Mouse (Mus musculus): ENCODE measurements around the gene Clip4. TPM values are rescaled to one million over a fixed set of nuclear protein-coding genes. Genes with fewer than 3 reads are reported as not detected.
A peak's percentile ranks its signal among the peaks of the same experiment; 100 is the strongest.
"Not testable (repeated sequence)": the region's sequence is repeated elsewhere in the genome, so short reads cannot be mapped to it uniquely, and the experiment has no call there.

Clip4 gene
- total RNA-seq (2021) = 10 to 100 TPM; 71.5 to 79.2 TPM
- long read RNA-seq, experiment 1, partial matches to known transcripts = 5 of 57 reads
- long read RNA-seq, experiment 1, other reads (novel, unspliced or antisense) = 51 of 57 reads
- long read RNA-seq, experiment 2, partial matches to known transcripts = 9 of 56 reads
- long read RNA-seq, experiment 2, other reads (novel, unspliced or antisense) = 46 of 56 reads

DNA sequence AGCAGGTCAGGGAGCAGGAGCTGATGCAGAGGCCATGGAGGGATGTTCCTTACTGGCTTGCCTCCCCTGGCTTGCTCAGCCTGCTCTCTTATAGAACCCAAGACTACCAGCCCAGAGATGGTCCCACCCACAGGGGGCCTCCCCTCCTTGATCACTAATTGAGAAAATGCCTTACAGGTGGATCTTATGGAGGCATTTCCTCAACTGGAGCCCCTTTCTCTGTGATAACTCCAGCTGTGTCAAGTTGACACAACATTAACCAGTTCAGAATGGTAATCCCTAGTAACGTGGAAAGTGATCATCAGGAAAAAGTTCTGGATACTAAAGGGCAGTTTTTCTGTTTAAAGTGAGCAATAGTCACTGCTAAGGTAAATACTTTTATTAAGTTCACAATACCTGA lies at the start of gene Clip4:
Gene Clip4 (plus strand): TSS at position 301 of the 400 bp plus-strand sequence.
- not testable (repeated sequence) for DNase-seq (ENCODE audit: low spot score in 2 of 2)

DNA sequence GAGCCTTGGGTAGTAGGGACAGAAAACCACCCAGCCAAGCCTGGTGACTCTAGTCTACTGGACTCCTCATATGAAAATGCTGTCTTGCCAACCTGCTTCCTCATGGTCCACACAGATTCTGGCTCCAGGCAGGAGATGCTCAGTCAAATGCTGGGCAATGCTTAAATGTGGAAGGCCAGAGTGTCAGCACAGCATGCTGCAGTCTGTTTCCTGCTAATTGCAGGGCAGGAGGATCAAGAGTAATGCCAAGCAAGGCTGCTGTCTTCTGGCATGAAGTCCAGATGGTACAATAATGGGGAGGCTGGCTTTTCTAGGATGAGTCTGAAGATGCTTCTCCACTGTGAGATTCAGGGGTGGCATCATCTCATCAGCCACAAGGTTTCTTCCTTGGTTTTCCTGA lies 47.8 kb upstream of the Clip4 start:
- no peak for DNase-seq (ENCODE audit: low spot score in 2 of 2)

DNA sequence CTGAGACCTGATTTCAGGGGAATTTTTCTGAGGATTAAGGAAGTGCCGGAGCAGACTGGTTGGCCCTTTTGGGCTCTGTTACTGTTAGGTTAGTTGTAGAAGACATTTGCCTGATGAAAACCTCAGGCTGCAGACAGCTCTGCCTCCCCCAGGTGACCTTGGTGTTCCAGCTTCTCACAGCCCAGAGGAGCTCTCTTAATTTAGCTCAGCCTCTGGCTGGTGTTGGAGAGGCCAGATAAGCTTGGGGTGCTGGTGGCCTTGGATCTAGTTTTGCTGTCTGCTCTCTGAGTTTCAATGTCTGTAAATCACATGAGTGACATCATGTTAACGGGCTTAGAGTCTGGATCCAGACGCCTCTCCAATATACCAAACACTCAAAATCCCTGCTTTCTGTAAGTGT lies 47.3 kb upstream of the Clip4 start:
- no peak for DNase-seq (ENCODE audit: low spot score in 2 of 2)

DNA sequence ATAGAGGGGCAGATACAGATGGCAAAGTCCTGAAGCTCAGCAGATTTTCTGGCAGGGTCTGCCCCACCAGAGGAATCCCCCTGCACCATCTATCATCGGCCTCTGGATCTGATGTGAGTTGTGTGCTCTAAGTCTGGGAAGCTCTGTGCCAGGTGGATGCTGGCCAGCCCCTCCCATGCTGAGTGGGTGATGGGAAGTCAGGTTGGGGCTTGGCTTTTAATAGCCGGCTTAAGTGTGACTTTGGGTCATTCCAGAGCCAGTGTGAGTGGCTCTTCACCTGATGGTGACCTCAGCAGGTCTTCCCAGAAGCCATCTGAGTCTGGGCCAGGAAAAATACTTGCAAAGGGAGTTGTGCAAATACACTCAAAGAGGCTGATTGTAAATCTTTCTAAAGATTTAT lies 37.6 kb upstream of the Clip4 start:
- DNase-seq (ENCODE audit: low spot score in 2 of 2) = no peak

DNA sequence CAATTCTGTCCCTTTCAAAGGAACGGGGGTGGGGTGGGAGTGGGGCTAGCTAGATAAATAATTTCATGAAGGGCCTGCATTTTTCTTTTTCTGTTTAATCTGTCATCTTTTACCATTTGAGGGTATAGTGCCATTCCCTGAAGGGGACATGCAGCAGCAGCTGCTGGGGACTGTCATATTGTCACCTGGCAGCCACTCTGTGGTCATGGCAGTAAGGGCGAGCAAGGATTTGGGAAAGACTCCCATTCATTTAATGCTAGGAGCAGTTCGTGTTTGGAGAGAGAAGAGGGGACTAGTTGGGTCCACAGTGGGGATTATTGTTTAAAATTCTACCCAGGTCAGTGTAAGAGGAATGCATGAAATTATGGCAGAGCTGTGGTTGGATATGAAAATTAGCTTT lies 31.8 kb upstream of the Clip4 start:
- DNase-seq (ENCODE audit: low spot score in 2 of 2) = no peak

DNA sequence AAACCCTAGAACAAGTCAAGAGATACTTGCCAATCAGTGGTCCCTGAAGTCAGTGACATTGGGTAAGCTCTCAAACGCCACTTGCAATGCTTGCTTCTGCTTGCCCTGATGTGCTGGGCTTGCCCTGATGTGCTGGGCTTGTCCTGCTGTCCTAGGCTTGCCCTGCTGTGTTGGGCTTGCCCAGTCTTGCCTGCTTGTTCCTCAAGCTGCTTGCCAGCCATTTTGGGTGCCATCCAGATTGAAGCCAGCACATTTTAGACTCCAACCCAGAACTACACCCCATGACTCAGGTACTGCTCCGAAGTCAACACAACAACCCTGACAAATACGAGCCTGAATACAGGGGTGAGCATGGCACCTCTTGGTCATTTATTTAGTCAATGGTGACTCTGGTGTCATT lies 26.1 kb upstream of the Clip4 start:
- DNase-seq (ENCODE audit: low spot score in 2 of 2) = no peak

DNA sequence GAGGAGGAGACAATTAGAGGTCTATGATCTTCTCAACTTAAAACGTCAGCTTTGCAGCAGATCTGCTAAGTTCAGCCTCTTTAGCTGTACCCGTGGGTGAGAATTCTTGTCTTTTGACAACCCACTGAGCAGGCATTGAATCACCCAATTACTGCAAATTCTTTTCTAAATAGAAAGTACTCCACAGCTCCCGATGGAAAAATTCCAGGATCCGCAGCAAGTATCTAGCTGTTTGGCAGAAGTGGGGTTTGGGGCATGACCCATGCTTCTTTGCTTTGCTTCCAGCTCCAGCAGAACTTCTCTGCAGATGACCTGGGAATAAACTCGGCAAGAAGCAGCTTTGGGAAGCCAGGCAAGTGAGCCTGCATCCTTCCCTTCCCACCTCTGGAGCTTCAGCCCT lies 25.3 kb upstream of the Clip4 start:
- peak in 1 of 2 experiments; percentile 40 for DNase-seq (ENCODE audit: low spot score in 2 of 2)

DNA sequence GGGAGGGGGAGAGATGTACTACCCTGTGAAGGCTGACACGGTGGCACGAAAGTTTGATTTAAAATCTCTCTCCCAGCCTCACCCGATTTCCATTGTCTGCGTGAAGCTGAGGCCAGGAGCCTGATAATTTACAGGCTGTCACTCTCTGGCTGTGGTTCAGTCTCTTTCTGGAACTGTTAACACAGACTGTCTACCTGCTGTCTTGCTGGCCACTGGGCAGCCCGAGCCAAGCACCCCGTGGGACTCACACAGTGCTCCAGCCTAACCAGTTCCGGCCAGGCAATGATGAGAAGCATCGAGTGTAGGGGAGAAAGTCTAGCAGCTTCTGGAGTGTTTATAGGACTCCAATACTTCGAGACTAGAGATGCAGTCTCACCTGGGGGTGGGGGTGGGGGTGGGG lies 22.2 kb upstream of the Clip4 start:
- DNase-seq (ENCODE audit: low spot score in 2 of 2) = no peak

DNA sequence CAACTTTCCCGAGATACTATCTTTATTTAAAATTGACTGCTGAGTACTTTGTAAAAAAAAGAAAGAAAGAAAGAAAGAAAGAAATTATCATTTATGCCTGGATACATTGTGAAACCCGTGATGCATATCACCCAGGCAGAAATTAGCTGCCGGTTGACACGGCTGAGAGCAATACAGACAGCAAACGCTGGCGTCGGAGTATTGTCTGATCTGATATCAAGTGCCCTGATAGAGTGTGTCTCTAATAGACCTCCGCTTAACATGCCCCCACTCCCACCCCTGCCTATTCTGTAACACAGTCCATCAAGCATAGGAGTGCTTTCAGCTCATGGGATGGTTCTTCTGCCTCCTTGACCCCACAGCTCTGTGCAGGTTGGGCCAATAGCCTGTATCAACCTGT lies 20.7 kb upstream of the Clip4 start:
- DNase-seq (ENCODE audit: low spot score in 2 of 2) = no peak

DNA sequence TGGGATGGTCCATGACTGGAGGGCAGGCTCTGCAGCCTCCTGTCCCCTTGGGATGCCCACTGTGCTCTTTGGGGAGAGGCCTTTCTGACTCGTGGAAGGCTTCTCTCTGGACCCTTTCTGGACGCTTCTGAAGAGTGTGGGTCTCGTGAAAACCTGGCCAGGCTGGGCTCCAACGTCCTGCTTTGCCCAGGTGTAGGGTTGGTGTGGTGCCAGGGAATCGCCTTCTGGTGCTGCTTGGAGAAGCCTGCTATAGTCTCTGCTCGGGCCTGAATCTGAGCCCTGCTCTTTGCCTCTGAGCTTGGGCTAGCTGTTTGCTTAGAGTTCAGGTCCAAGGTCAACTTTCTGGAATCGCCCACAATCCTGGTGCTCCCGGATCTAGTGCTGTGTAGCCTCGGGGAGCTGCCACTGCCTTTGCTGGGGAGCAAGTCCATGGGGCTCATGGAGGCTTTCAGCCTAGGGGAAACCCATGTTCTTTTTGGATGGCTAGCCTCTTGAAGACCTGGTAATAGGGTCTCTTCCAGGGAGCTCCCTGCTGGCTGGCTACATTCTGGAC lies 18.6 kb upstream of the Clip4 start:
- DNase-seq (ENCODE audit: low spot score in 2 of 2) = no peak

DNA sequence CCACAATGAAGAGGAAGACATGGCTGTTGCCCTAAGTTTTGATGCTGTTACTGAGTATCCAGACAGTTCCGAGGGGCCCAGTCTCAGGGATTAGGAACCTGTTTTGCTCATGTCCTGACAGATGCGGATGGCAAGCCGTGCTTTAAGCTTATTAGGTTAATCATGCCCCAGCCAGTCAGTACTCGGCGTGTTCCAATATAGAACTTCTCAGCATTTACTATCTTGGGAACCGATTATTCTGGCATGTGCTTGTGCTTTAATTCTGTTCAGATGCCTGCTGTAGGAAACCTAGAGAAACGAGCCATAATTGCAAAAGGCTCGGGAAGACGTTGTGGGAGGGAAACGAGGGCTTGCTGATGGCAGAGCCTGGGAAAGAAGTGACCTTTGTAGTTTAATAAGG lies 15.4 kb upstream of the Clip4 start, which contains the start of gene Pcare:
Gene Pcare (minus strand): TSS at position 64 of the 400 bp plus-strand sequence.
- DNase-seq (ENCODE audit: low spot score in 2 of 2) = no peak

DNA sequence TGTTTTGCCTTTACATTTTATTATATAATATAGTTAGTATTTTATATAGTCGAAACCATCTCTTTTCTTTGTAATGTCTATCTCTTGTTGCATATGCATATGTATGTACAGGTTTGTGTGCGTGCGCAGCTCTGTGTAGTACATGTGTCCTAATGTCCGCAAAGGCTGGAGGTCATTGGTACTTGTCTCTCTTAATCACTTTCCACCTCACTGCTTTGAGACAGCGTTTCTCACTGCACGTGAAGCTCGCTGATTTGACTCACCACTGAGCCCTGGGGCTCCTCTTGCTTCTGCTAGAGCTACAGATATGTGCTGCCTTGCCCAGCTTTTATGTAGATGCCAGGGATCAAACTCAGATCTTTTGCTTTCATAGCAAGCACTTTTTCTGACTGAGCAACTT lies 7.7 kb upstream of the Clip4 start:
- DNase-seq (ENCODE audit: low spot score in 2 of 2) = no peak

DNA sequence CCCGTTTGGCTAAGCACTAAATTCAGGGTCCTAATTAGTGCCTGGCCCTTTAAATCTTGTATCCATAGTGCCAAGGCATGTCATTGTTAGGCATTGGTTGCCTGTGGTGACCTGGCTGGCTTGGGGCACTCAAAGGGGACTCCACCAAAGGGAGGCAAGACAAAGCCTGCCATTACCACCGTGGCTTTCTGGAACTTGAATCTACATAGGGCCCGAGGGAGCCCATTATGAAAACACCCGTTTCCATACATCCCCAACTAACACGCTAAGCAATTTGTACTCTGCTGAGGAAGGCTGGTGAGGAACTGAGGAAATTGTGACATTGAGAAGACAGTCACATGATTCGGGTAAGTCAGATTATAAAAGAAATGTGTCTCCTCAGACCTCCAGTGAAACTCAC lies 1.3 kb downstream of the Clip4 start:
- DNase-seq (ENCODE audit: low spot score in 2 of 2) = no peak

DNA sequence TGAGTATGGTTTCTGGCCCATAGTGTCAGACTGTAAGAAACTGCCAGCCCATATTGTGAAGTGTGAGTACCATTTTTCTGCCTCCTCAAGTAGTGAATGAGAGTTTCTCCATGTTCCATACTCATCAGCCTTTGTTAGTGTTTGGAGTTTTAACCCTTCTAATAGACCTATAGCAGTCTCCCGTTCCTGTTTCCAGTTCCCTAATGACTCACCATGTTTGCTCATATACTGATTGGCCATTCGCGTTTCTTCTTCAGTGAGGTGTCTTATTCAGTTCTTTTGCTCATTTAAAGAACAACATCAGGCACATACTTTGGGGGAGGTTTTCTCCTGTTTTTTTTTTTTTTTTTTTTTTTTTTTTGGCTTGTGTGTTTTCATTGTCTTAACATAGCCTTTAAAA lies 2.4 kb downstream of the Clip4 start:
- DNase-seq (ENCODE audit: low spot score in 2 of 2) = no peak

DNA sequence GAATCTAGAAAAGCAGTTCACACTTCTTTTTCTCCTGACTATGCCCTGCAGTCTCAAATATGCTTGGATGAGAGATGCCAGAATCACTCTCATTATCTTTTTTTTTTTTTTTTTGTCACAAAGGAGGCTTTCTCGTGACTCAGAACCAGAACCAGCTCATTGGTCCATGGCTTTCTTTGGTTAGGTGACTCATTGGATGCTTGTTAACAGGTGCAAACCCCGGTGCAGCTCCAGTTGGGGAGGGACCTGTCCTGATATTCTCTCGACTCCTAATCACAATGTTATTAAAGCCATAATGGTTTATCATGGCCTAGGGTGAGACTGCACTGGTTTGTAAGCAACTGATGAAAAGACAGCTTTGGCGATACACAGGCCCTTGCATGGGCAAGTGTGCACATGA lies 5.9 kb downstream of the Clip4 start:
- DNase-seq (ENCODE audit: low spot score in 2 of 2) = no peak

DNA sequence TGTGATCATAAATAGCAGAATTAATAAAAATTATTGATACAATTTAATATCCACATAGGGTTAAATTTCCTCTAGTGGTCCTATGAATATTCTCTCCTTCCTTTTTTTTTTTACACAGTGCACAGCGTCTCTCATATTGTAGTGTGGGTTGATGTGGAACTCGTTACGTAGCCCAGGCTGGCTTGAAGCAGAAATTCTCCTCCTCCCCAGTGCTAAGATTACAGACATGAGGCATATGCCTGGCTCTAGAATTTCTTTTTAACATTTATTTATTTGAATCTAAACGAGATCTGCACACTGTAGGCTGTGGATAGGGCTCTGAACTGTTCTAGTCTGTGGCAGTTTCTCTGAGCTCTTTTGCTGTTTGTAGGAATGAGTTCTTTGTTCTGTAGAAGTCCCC lies 7.0 kb downstream of the Clip4 start:
- no peak for DNase-seq (ENCODE audit: low spot score in 2 of 2)

DNA sequence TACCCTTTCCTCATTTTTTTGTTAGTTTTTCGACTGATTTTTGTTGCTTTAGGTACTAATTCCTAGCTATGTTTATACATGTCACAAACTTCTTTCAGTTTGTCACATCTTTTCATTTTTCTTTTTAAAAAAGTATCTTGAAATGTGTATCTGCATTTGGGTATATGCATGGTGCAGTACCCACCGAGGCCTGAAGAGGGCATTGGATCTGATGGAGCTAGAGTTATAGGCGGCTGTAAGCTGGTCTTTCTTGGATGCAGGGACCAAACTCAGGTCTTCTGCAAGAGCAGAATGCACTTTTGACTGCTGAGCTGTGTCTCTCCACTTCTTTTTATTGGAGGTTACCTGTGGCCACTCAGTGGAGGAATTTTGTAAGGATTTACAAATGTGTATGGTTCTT lies 10.4 kb downstream of the Clip4 start:
- no peak for DNase-seq (ENCODE audit: low spot score in 2 of 2)

DNA sequence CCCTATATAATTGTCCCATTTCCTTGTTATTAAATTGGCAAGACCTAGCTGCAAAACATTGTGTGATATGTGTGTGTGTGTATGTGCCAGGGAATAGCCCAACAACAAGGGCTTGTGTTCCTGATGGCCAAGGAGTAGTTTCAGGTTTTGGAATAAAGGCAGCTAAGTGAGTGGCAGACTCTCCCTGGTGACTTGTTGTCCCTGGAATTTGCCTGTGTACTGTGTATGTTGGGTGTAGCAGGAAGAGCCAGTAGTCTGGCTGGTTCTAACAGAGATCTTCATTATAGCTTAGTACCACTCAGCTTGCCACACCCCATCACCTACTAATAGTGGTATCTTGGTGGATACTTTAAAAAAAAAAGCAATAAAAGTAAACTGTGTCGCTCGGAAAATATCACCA lies 12.2 kb downstream of the Clip4 start:
- no peak for DNase-seq (ENCODE audit: low spot score in 2 of 2)

DNA sequence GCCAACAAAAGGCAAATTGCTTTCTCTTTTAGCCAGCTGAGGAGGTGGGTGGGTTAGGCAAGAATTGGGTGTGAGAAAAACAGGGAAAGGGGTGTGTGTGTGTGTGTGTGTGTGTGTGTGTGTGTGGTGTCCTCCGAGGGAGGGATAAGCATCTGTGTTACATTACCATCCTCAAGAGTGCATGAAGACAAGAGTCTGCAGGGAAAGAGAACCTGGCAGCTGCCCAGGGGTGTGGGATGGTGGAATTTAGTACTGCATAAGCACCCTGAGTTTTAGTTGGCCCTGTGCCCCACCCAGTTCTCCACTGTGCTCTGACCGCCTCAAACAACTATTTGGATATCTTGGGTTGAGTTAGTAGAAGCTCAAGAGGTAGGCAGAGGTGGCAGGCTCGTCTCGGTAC lies 12.7 kb downstream of the Clip4 start:
- DNase-seq (ENCODE audit: low spot score in 2 of 2) = peak in 1 of 2 experiments; percentile 24

DNA sequence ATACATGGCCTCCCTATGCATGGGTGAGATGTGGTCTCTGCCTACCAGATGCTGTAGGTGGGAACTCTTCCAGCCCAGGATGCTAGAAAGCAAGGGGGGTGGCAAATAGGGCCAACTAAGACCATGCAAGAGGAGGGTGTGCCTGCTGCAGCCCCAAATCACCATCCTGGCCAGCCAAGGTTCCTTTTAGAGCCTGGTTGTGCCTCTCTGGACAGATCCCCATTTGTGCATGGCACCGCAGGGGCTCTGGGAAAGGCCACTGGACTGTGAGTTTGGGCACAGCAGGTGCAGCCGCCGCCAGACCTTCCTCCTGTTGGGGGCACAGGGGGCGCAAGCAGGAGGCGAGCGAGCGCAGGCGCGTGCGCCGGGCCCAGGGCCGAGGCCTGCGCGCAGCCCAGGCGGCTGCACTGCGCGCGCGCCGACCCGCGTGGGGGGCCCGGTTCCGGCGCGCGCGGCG lies 14.0 kb downstream of the Clip4 start:
- DNase-seq (ENCODE audit: low spot score in 2 of 2) = peak; percentile 29 to 41

DNA sequence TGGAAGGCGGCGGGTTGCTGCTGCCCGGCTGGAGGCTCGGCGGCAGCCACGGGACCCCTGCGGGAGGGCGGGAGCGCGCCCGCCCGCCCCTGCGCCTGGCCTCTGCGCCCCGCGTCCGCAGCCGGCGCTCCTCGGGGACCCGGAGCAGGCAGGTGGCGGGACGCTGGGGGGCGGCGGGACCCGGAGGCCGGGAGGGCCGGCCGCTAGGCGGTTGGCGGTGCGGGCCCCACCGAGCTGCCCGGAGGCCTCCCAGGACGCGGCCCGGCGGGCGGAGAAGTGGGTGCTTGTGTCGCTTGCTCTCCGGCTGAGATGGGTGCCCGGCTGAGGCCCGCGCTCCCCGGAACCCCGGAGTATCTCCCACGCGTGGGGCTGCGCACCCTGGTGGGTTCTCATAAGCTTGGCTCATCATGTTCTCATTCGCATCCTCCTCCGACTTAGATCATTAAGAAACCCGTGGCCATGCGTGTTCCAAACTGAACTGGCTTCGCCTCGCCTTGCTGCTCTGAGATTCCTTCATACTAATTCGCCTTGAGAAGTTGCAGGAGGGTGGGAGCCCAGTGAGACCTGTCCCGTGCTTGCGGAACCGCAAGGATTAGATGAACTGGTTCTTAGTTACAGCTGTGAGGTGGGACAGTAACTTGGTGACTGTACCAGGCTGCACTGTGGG lies 14.6 kb downstream of the Clip4 start:
- peak; percentile 33 to 46 for DNase-seq (ENCODE audit: low spot score in 2 of 2)

DNA sequence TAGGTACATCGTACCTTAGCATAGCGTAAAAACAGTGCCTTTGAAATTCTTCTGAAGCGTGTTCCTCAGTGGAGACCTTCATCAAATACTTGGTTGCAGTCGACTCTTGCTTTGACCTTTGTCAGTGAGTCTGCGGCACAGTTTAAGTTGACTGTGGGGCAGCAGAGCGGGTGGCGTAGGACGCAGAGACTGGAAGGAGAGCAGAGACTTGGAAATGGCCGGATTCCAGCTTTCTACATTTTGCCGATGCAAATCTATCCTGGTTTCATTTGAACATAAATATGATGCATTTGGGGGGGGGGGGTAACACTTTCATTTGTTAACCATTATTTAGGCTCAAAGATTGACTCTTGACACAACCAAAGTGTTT lies 15.1 kb downstream of the Clip4 start:
- no peak for DNase-seq (ENCODE audit: low spot score in 2 of 2)

DNA sequence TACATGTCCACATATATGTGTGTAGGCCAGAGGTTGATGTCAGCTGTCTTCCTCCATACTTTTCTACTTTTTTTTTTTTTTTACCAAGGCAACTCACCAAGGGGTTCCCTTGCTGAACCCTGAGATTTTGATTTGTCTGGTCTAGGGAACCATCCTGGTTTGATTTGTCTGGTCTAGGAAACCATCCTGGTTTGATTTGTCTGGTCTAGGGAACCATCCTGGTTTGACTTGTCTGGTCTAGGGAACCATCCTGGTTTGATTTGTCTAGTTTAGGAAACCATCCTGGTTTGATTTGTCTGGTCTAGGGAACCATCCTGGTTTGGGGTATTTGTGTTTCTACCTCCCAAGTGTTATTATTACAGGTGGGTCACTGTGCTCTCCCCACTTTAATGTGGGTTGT lies 18.2 kb downstream of the Clip4 start:
- DNase-seq (ENCODE audit: low spot score in 2 of 2) = no peak
